In the genomic region with DNA sequence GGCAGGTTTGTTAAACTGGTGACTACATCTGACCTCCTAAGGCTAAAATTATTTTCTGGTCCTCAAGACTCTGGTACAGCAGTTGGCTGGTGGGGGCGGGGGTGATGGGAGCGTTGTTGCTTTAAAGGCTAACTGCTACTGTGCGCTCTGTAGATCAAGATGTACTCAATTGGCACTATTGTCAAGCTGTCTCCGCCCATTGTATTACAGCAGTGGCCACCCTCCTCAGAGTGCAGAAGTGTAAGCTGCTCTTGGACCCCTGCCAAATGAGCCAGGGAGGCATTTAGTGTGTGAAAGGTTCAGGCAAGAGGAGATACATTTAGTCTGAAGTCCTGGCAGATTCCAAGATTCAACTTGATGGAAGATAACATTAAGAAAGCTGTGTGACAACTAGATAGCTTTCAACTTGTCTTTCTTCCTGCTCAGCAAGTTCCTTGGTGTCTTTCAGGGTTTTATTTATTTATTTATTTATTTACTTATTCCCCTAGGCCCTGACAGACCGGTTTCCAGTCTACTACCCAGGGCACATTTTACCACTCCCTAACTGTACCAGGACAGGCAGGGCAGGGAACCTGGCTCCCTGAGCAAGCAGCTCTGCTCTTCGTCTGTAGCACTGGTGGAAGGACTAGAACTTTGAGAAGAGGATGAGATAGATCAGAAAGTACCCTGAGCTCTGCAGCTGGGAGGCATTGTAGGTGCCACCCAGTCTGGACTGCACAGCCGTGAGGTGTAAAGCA, we compare ENCODE assay signal across 9 mouse cellular contexts.
A peak's percentile ranks its signal among the peaks of the same experiment; 100 is the strongest.
DNase-seq lines count a peak whose midpoint lies in the region; ATAC-seq and TF ChIP-seq lines count a peak whose summit lies in the region.
"Had no signal": no experiment of that assay in that cellular context is flagged by ENCODE, and none has a peak within 500 bp of the region (broad histone marks: within the 10 kb centered on the region; RNA-seq: fewer than 3 reads in every experiment).

No protein-coding gene starts in this region.

- H3K9me3 ChIP-seq in hindbrain, postnatal 0 days (ENCODE audit: low read length) = no peaks in the 10 kb centered on the region

- TF ChIP-seq CTCF in hindbrain, postnatal 0 days (IDR thresholded peaks at IDR 0.05; ENCODE audit: low read depth) = no peak

- no peak overlapping the region for H3K27ac ChIP-seq in hindbrain, postnatal 0 days

- intact Hi-C loops in heart, postnatal 25 days (cut with DNase I) = no loop called here

- no peak overlapping the region for H3K4me3 ChIP-seq in hindbrain, postnatal 0 days (ENCODE audit: low read length)

- no peak overlapping the region for H3K9ac ChIP-seq in hindbrain, postnatal 0 days (replicated peaks; ENCODE audit: low read length)

- no peaks in the 10 kb centered on the region for H3K27me3 ChIP-seq in hindbrain, postnatal 0 days (ENCODE audit: insufficient read depth, low read length)
- H3K27me3 ChIP-seq: Patski had no signal

- H3K4me2 ChIP-seq in hindbrain, postnatal 0 days (ENCODE audit: low read depth, low read length) = peak overlapping the region; percentile 84

- DNase-seq in heart, adult 11 months = peak; percentile 96
- no peak for DNase-seq in heart, postnatal 25 days (ENCODE audit: low spot score)
- DNase-seq in NIH3T3 (ENCODE audit: low read depth) = peak; percentile 37
- peak; percentile 97 for DNase-seq in fat pad, adult 2 months (ENCODE audit: extremely low read depth, low read depth, low spot score)
- peak; percentile 62 for DNase-seq in hindbrain, postnatal 0 days (ENCODE audit: low spot score)
- peak; percentile 62 for DNase-seq in testis, postnatal 10 days (ENCODE audit: low spot score)

- 29% methylated on average over 7 of the region's 7 CpGs for WGBS in hindbrain, postnatal 0 days

- H3K4me1 ChIP-seq in hindbrain, postnatal 0 days (ENCODE audit: insufficient read depth, low read length) = peaks cover 26% of the 10 kb centered on the region

- ATAC-seq in hindbrain, postnatal 0 days = no peak
- ATAC-seq in megakaryocyte progenitor cell, adult 5-6 weeks (replicated peaks; ENCODE audit: poor library complexity) = 0 out of 2 replicates have a peak, but pooled peaks have one; percentile 27
- ATAC-seq in inflammation-experienced regulatory T-cells, adult 6 months = no peak
- ATAC-seq: Patski had no signal

- H3K36me3 ChIP-seq in hindbrain, postnatal 0 days (ENCODE audit: insufficient read depth, low read length) = no peaks in the 10 kb centered on the region
